Mouse (Mus musculus): ENCODE measurements around the gene Adgrl1. TPM values are rescaled to one million over a fixed set of nuclear protein-coding genes. Genes with fewer than 3 reads are reported as not detected.
"Not testable (repeated sequence)": the region's sequence is repeated elsewhere in the genome, so short reads cannot be mapped to it uniquely, and the experiment has no call there.

Gene Adgrl1
- polyA plus RNA-seq, 1 experiment from 2014 or later: 8.1 TPM

DNA sequence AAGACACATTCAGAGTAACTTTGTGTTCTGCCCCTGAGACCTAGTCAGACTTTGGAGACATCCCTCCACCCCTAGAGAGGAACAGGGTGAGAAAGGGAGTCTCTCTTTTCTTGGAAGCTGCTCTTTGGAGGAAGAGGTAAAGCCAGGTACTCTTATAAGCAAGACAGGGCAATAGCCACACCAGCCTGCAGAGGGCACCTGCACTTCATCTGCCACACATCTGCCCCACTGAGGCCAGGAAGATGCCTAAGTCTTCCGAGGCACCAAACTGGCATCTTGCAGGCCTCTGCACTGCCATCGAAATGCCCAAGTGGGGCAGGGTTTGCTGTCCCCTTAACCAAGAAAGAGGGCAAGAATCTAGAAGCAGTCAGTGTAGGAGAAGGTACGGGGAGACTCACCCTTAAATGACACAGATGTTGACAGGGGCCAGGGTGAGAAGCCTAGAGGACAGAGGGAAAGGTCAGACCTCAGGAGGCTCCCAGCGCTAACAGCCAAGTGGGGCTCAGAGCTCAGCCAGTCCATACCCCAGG, 76.3 kb downstream of the Adgrl1 start:
- 86% methylated on average over 4 of the region's 4 CpGs for WGBS
- Histone ChIP-seq H3K36me3 (ENCODE audit: control insufficient read depth, insufficient read depth, low read length) (peaks cover 3% of the 10 kb centered on the region; the same call in 1 of the 2 replicates), H3K27ac (ENCODE audit: low read length) (no peak overlapping the region), H3K9me3 (ENCODE audit: control insufficient read depth, low read length) (no peaks in the 10 kb centered on the region), H3K4me3 (ENCODE audit: low read length) (no peak overlapping the region), H3K4me1 (ENCODE audit: control insufficient read depth, insufficient read depth, low read length) (peaks cover 26% of the 10 kb centered on the region), H3K27me3 (replicated peaks; ENCODE audit: control insufficient read depth, insufficient read depth, low read length) (no peaks in the 10 kb centered on the region), H3K9ac (ENCODE audit: low read depth, low read length) (no peak overlapping the region), H3K4me2 (ENCODE audit: low read depth, low read length) (no peak overlapping the region)
- no peak for ATAC-seq

DNA sequence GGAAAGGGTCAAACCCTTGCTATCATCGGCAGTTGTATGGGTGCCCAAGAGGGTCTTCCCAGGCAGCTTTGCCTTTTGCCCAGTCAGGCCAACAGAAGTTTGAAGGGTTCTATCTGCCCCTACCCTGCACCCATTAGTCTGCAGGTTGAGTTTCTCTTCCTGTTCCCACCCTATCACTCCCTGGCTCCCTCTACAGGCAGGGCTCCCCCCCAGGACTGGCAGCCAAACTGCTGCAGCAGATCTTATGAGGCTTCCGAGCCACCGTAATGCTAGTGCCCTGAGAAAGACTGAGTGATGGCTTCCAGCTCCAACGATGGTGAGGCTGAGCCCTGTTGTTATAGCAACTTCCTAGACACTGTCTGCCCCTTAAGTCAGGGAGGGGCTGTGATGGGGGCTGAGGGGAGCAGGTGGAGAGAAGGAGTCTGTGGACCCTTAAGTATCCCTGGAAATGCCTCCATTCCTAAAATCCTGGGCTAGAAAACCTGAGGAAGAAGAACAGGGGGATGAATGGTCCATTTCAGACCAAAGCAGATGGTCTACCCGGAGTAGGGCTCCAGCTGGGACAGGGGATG, 77.0 kb downstream of the Adgrl1 start:
- peaks cover 26% of the 10 kb centered on the region for H3K4me1 ChIP-seq (ENCODE audit: control insufficient read depth, insufficient read depth, low read length)
- WGBS: 82% methylated on average over 5 of the region's 5 CpGs
- no peak overlapping the region for H3K9ac ChIP-seq (ENCODE audit: low read depth, low read length)
- no peak overlapping the region for H3K4me2 ChIP-seq (ENCODE audit: low read depth, low read length)
- H3K27me3 ChIP-seq (replicated peaks; ENCODE audit: control insufficient read depth, insufficient read depth, low read length): no peaks in the 10 kb centered on the region
- H3K9me3 ChIP-seq (ENCODE audit: control insufficient read depth, low read length): no peaks in the 10 kb centered on the region
- ATAC-seq: no peak
- no peak overlapping the region for H3K27ac ChIP-seq (ENCODE audit: low read length)
- peaks cover 10% of the 10 kb centered on the region; the same call in 1 of the 2 replicates for H3K36me3 ChIP-seq (ENCODE audit: control insufficient read depth, insufficient read depth, low read length)
- H3K4me3 ChIP-seq (ENCODE audit: low read length): no peak overlapping the region

DNA sequence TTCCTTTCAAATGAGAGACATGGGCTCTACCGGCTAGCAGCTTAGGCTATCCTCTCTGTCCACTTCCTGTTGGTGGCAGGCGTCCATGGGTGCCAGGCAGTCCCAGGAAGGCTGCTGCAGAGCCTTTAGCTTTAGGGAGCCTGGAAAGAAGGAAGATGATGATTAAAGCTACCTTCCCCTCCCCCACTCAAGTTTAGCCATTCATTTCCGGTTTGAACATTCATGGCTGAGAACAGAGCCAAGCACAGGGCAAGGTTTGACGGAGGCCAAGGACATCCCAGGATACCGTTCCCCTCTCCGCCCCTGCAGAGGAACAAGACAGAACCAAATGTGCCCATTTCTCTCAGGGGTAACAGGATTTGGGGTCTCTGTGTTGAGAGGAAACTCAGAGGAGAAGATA, 77.7 kb downstream of the Adgrl1 start:
- 0 out of 2 replicates have a peak overlapping the region, but pooled peaks have one; percentile 1 for H3K27ac ChIP-seq (ENCODE audit: low read length)

DNA sequence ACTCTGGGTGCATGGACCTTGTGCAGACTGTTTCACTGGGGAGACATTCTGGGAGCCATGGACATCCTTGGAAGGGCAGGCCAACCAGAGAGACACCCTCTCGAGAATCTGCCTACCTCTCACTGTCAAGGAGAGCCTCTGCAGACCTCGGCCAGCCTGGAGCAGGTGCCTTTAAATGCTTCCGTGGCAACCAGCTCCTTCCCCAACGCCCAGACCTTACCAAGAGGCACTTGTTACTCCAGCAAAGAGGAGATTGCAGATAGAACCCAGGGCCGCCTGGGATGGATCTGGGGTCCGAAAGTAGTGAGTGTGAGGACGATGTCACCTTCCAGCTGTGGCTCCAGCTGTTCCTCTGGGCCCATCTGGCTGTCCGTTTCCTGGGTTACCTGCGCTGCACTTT, 78.3 kb downstream of the Adgrl1 start:
- 62% methylated on average over 9 of the region's 9 CpGs for WGBS
- H3K4me3 ChIP-seq (ENCODE audit: low read length): no peak overlapping the region
- ATAC-seq: no peak
- no peaks in the 10 kb centered on the region for H3K9me3 ChIP-seq (ENCODE audit: control insufficient read depth, low read length)
- H3K36me3 ChIP-seq (ENCODE audit: control insufficient read depth, insufficient read depth, low read length): peaks cover 14% of the 10 kb centered on the region; the same call in 1 of the 2 replicates
- H3K27ac ChIP-seq (ENCODE audit: low read length): 0 out of 2 replicates have a peak overlapping the region, but pooled peaks have one; percentile 1
- no peaks in the 10 kb centered on the region for H3K27me3 ChIP-seq (replicated peaks; ENCODE audit: control insufficient read depth, insufficient read depth, low read length)
- H3K9ac ChIP-seq (ENCODE audit: low read depth, low read length): no peak overlapping the region; the same call in 1 of the 2 replicates
- H3K4me1 ChIP-seq (ENCODE audit: control insufficient read depth, insufficient read depth, low read length): peaks cover 26% of the 10 kb centered on the region
- no peak overlapping the region for H3K4me2 ChIP-seq (ENCODE audit: low read depth, low read length)

More for the DNA sequence above, 77.7 kb downstream of the Adgrl1 start:
- no peaks in the 10 kb centered on the region for H3K9me3 ChIP-seq (ENCODE audit: control insufficient read depth, low read length)
- H3K9ac ChIP-seq (ENCODE audit: low read depth, low read length): no peak overlapping the region; the same call in none of the 2 replicates
- H3K36me3 ChIP-seq (ENCODE audit: control insufficient read depth, insufficient read depth, low read length): peaks cover 13% of the 10 kb centered on the region; the same call in 1 of the 2 replicates
- peaks cover 26% of the 10 kb centered on the region for H3K4me1 ChIP-seq (ENCODE audit: control insufficient read depth, insufficient read depth, low read length)
- WGBS: 50% methylated on average over 6 of the region's 6 CpGs
- no peak overlapping the region for H3K4me3 ChIP-seq (ENCODE audit: low read length)
- ATAC-seq: no peak
- no peaks in the 10 kb centered on the region for H3K27me3 ChIP-seq (replicated peaks; ENCODE audit: control insufficient read depth, insufficient read depth, low read length)
- no peak overlapping the region for H3K4me2 ChIP-seq (ENCODE audit: low read depth, low read length)

DNA sequence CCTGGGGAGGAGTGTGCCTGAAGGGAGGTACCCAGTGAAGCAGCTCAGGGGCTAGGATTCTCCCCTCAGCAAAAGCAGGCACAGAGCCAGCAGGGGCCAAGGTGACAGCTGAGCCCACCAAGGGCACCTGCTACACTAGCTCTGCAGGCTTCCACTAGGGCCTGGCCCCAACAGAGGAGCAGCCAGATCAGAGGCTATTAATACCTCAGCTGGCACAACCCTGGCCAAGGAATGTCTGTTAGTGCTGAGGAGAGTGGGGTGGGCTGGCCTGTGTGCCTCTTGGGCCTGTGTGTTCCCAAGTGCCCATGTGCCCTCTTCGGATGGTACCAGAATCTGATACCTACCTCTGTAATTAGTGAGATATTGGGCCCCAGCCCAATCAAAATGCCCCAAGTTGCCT, 80.3 kb downstream of the Adgrl1 start:
- WGBS: 88% methylated on average over 1 of the region's 1 CpGs

DNA sequence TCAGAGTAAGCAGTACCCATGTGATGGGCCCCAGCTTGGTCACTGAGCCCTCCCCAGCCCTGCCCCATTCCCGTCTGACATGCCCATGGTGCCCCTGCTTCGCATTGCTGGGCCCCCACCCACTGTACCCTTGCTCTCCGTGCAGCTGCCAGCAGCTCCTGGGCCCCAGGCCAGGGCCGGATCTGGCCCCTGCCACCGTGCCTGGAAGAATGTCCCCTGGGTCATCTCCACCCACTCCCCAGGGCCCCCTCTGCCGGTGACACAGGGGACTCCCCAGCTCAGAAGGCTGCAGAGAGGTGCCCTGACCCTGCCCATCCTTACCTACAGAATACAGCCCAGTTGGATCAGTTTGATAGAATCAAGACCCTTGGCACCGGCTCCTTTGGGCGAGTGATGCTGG, 80.9 kb downstream of the Adgrl1 start:
- ATAC-seq: no peak
- Histone ChIP-seq H3K4me1 (ENCODE audit: control insufficient read depth, insufficient read depth, low read length) (peaks cover 12% of the 10 kb centered on the region), H3K4me2 (ENCODE audit: low read depth, low read length) (no peak overlapping the region), H3K4me3 (ENCODE audit: low read length) (no peak overlapping the region), H3K27ac (ENCODE audit: low read length) (no peak overlapping the region), H3K27me3 (replicated peaks; ENCODE audit: control insufficient read depth, insufficient read depth, low read length) (no peaks in the 10 kb centered on the region), H3K9me3 (ENCODE audit: control insufficient read depth, low read length) (no peaks in the 10 kb centered on the region), H3K36me3 (ENCODE audit: control insufficient read depth, insufficient read depth, low read length) (peaks cover 14% of the 10 kb centered on the region; the same call in 1 of the 2 replicates), H3K9ac (ENCODE audit: low read depth, low read length) (no peak overlapping the region)
- WGBS: 80% methylated on average over 8 of the region's 8 CpGs

More for the DNA sequence above, 80.3 kb downstream of the Adgrl1 start:
- Histone ChIP-seq H3K4me3 (ENCODE audit: low read length) (no peak overlapping the region), H3K36me3 (ENCODE audit: control insufficient read depth, insufficient read depth, low read length) (peaks cover 14% of the 10 kb centered on the region; the same call in 1 of the 2 replicates), H3K9me3 (ENCODE audit: control insufficient read depth, low read length) (no peaks in the 10 kb centered on the region), H3K27ac (ENCODE audit: low read length) (no peak overlapping the region), H3K4me1 (ENCODE audit: control insufficient read depth, insufficient read depth, low read length) (peaks cover 12% of the 10 kb centered on the region), H3K4me2 (ENCODE audit: low read depth, low read length) (no peak overlapping the region), H3K27me3 (replicated peaks; ENCODE audit: control insufficient read depth, insufficient read depth, low read length) (no peaks in the 10 kb centered on the region), H3K9ac (ENCODE audit: low read depth, low read length) (no peak overlapping the region)
- no peak for ATAC-seq

DNA sequence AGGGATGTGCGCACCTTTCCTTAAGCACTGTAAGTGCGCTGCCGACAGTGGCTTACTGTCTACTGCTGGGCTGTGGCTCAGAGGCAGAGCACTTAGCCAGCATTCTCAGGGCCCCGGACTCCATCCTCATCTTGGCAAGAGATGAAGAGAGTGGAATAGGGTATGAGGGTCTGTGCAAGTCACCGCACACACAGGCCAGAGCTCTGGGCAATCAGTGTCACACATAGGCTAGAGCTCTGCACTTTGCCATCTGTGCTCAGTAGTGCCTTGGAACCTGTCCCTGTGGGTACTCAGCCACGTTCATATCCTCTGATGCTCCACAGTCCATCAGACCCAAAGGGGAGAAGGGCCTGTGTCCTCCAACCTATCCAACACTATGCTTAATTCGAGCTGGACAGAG, 81.6 kb downstream of the Adgrl1 start:
- no peak overlapping the region for H3K9ac ChIP-seq (ENCODE audit: low read depth, low read length)
- peaks cover 19% of the 10 kb centered on the region; the same call in 1 of the 2 replicates for H3K36me3 ChIP-seq (ENCODE audit: control insufficient read depth, insufficient read depth, low read length)
- H3K4me1 ChIP-seq (ENCODE audit: control insufficient read depth, insufficient read depth, low read length): peaks cover 12% of the 10 kb centered on the region
- H3K4me3 ChIP-seq (ENCODE audit: low read length): no peak overlapping the region
- H3K27ac ChIP-seq (ENCODE audit: low read length): no peak overlapping the region
- no peaks in the 10 kb centered on the region for H3K9me3 ChIP-seq (ENCODE audit: control insufficient read depth, low read length)
- no peaks in the 10 kb centered on the region for H3K27me3 ChIP-seq (replicated peaks; ENCODE audit: control insufficient read depth, insufficient read depth, low read length)
- WGBS: 97% methylated on average over 7 of the region's 7 CpGs
- no peak for ATAC-seq
- H3K4me2 ChIP-seq (ENCODE audit: low read depth, low read length): no peak overlapping the region

DNA sequence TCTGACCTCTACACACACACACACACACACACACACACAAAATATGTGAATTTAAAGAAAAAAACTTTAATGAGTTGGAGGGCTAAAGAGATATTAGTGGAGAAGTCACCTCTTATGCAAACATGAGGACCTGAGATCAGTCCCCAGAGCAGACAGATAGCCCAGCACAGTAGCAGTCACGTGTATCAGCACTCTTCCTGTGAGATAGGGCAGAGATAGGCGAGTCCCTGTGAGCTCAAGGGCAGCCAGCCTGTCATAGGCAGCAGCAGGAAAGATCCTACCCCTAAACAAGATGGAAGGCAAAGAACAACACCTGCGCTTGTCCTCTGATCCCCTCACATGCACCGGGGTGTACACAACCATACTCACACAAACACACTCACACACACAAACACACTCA, 82.5 kb downstream of the Adgrl1 start:
- H3K27me3 ChIP-seq (replicated peaks; ENCODE audit: control insufficient read depth, insufficient read depth, low read length): no peaks in the 10 kb centered on the region
- H3K9me3 ChIP-seq (ENCODE audit: control insufficient read depth, low read length): no peaks in the 10 kb centered on the region
- no peak overlapping the region for H3K9ac ChIP-seq (ENCODE audit: low read depth, low read length)
- H3K4me2 ChIP-seq (ENCODE audit: low read depth, low read length): no peak overlapping the region
- peaks cover 25% of the 10 kb centered on the region; the same call in 1 of the 2 replicates for H3K36me3 ChIP-seq (ENCODE audit: control insufficient read depth, insufficient read depth, low read length)
- peaks cover 4% of the 10 kb centered on the region for H3K4me1 ChIP-seq (ENCODE audit: control insufficient read depth, insufficient read depth, low read length)
- no peak for ATAC-seq
- 82% methylated on average over 4 of the region's 4 CpGs for WGBS
- no peak overlapping the region for H3K4me3 ChIP-seq (ENCODE audit: low read length)
- H3K27ac ChIP-seq (ENCODE audit: low read length): no peak overlapping the region

DNA sequence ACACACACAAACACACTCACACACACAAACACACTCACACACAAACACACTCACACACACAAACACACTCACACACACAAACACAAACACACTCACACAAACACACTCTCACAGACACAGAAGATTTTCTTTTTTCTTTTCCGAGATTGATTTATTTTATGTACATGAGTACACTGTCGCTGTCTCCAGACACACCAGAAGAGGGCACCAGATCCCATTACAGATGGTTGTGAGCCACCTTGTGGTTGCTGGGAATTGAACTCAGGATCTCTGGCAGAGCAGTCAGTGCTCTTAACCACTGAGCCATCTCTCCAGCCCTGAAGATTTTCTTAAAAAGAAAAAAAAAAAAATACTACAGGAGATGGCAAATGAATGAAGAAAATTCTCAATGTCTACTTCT, 83.3 kb downstream of the Adgrl1 start:
- H3K4me3 ChIP-seq (ENCODE audit: low read length); H3K9ac ChIP-seq (ENCODE audit: low read depth, low read length); ATAC-seq; H3K27me3 ChIP-seq (replicated peaks; ENCODE audit: control insufficient read depth, insufficient read depth, low read length); H3K4me2 ChIP-seq (ENCODE audit: low read depth, low read length); H3K27ac ChIP-seq (ENCODE audit: low read length); H3K9me3 ChIP-seq (ENCODE audit: control insufficient read depth, low read length); H3K4me1 ChIP-seq (ENCODE audit: control insufficient read depth, insufficient read depth, low read length): not testable (repeated sequence)
- peaks cover 25% of the 10 kb centered on the region; the same call in 1 of the 2 replicates for H3K36me3 ChIP-seq (ENCODE audit: control insufficient read depth, insufficient read depth, low read length)
- WGBS: 96% methylated on average over 2 of the region's 2 CpGs

Data from intestine, embryonic 16.5 days (tissue).